Mouse (Mus musculus) kidney, adult 2 months (tissue): ENCODE data around the gene Ubxn6. TPM values are rescaled to one million over a fixed set of nuclear protein-coding genes. Genes with fewer than 3 reads are reported as not detected.
A peak's percentile ranks its signal among the peaks of the same experiment; 100 is the strongest.

Experiments used
- DNase-seq: peaks from one replicate; pipeline ENCODE4 v3.0.0; 2021
- H3K27ac ChIP-seq: fragments of 200-500 bp; 2 replicates; pipeline ENCODE4 v1.5.1; 2012; ENCODE audit warnings: low read depth, low read length, control low read depth, inconsistent platforms; ENCODE audit not compliant: insufficient read depth
- H3K27me3 ChIP-seq: fragments of 200-500 bp; replicated peaks from 2 replicates; pipeline ENCODE4 v1.6.1; 2012; ENCODE audit warnings: mild to moderate bottlenecking, moderate library complexity, low read length, inconsistent platforms; ENCODE audit not compliant: control insufficient read depth, insufficient read depth
- H3K36me3 ChIP-seq: fragments of 200-500 bp; 2 replicates; pipeline ENCODE4 v1.6.1; 2012; ENCODE audit warnings: mild to moderate bottlenecking, moderate library complexity, low read length, inconsistent platforms; ENCODE audit not compliant: control insufficient read depth, insufficient read depth
- H3K4me1 ChIP-seq: fragments of 200-500 bp; 2 replicates; pipeline ENCODE4 v1.6.1; 2011; ENCODE audit warnings: low read length; ENCODE audit not compliant: control insufficient read depth, insufficient read depth
- H3K4me3 ChIP-seq: fragments of 200-500 bp; 2 replicates; pipeline ENCODE4 v1.5.1; 2011; ENCODE audit warnings: mild to moderate bottlenecking, low read depth, low read length, control low read depth; ENCODE audit not compliant: insufficient read depth
- CTCF ChIP-seq: fragments of 200-500 bp; conservative IDR thresholded peaks from 2 replicates; pipeline ENCODE4 v1.5.1; 2011; ENCODE audit warnings: low read depth, mild to moderate bottlenecking, control low read depth, low read length, moderate library complexity, mixed read lengths; ENCODE audit not compliant: insufficient read depth, insufficient read length
- POLR2A ChIP-seq: fragments of 200-500 bp; IDR thresholded peaks from one replicate; pipeline ENCODE4 v1.6.1; 2011; ENCODE audit warnings: low read depth, low read length, control low read depth
- WGBS: fragments of 180-500 bp; shearing (Covaris S2); methylation state at CpG from one replicate; pipeline ENCODE4 v1.1.7; 2018; 5-methylcytosine and 5-hydroxymethylcytosine counted together
- polyA plus RNA-seq: library from polyadenylated mRNA; depleted of rRNA; stranded (reverse); fragments of >200 nt; gene quantifications from 2 replicates; pipeline ENCODE4 v1.2.3, GENCODE M21; 2012

The Ubxn6 gene
- polyA plus RNA-seq, 1 experiment: 75.6 TPM

DNA sequence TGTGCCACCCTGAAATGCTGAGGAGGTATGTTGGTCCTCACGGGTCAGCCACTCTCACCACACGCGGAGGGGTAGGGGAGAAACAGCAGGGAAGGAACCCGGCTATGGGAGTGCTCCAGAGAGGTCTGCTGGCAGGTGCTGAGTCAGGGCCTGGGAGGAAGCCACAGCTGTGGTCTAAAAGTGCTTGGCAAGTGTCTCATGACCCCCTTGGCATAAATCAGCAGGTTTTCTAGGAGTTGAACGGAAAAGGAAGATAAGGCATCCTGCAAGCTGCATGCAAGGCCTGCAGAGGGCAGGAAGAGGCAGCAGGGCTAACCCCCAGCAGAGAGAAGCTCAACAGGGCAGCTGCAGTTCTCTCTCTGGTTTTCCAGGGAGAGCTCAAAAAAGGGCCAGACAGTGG lies 43.9 kb downstream of the Ubxn6 start:
- Histone ChIP-seq H3K4me1 (peaks cover 54% of the 10 kb centered on the region), H3K27ac (peak overlapping the region; percentile 3; the same call in 1 of the 2 replicates), H3K4me3 (no peak overlapping the region), H3K36me3 (no peaks in the 10 kb centered on the region), H3K27me3 (no peaks in the 10 kb centered on the region)
- 15% methylated on average over 5 of the region's 5 CpGs for WGBS
- TF ChIP-seq CTCF: peak; percentile 29
- no peak for TF ChIP-seq POLR2A
- peak; percentile 81 for DNase-seq

DNA sequence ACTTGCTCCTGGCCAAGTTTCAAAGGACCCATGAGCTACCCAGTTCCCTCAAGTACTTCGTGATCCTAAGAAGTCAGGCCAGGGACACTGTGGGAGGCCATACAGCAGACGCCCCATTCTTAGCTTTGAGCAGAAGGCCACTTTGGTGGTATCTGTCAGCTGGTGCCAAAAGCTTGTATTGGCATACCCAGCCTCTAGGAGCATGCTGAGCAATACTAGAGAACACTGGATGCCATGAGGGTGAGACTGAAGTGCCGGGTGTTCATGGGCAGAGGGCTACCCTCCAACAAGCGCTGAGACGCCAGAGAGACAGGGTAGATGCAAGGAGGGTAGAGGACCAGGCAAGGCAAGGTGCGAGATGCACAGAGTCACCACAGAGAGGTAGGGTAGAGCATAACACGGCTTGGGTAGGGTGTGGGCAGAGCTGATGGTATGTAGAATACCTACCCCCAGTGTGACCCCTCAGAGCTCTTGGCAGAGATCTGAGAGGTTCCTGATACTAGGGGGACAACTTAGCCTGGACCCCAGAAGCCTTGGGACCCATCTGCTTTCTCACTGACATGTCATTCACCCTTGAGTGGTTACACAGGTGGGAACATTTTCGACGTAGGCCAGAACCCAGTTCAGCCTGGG lies 44.5 kb downstream of the Ubxn6 start:
- Histone ChIP-seq H3K4me3 (no peak overlapping the region), H3K36me3 (no peaks in the 10 kb centered on the region), H3K4me1 (peaks cover 55% of the 10 kb centered on the region), H3K27ac (peak overlapping the region; percentile 3; the same call in 1 of the 2 replicates), H3K27me3 (no peaks in the 10 kb centered on the region)
- no peak for DNase-seq
- WGBS: 61% methylated on average over 9 of the region's 9 CpGs
- no peak for TF ChIP-seq CTCF
- TF ChIP-seq POLR2A: no peak

DNA sequence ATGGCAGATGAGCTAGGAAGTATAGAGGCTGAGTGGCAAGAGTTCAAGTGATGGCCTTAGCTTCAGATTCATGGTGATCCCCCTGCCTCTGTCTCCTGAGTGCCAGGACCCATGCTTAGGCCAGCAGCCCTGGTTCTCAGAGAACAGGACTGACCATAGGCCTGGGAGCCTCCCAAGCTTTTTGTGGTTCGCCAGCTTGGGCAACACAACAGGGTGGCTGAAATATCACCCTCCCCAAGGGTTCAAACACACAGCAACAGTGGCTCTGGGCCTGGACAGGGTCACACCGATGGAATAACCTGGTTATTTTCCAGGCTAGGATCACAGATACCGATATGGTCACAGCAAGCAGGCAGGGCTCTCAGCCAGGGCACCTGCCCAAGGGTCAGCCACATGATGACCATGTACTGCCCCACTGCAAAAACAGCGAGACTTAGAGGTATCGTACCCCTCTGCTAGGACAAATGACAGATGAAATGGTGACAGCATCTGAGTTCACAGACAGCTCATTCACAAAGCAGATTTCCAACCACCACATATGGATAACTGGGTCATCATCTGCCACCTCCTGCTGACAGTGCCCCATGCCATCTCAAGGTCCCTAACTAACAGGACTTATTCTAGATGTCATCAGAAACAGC lies 46.9 kb downstream of the Ubxn6 start:
- H3K27me3 ChIP-seq: no peaks in the 10 kb centered on the region
- peak; percentile 41 for DNase-seq
- H3K27ac ChIP-seq: no peak overlapping the region
- no peak for TF ChIP-seq CTCF
- TF ChIP-seq POLR2A: no peak
- no peak overlapping the region for H3K4me3 ChIP-seq
- H3K4me1 ChIP-seq: peaks cover 48% of the 10 kb centered on the region
- H3K36me3 ChIP-seq: no peaks in the 10 kb centered on the region
- 49% methylated on average over 5 of the region's 5 CpGs for WGBS

DNA sequence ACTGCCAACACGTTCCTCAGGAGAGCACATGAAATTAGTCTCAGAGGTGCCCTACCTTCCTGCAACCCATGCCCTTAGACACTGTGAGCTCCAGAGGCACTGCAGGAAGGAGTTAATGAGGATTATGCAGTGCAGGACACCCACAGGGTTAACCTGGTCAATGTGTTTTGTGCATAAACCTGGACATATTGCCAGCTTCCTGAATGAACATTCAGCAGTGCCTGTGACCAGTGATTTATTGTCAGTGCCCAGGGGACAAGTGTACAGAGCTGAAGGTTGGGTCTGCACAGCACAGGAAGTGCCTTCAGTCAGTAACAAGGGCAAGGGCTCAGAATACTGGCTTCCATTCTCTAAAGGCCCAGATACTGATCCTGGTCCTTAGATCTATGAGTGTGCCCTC lies 47.9 kb downstream of the Ubxn6 start:
- 19% methylated on average over 1 of the region's 1 CpGs for WGBS
- no peaks in the 10 kb centered on the region for H3K27me3 ChIP-seq
- peaks cover 44% of the 10 kb centered on the region for H3K4me1 ChIP-seq
- no peaks in the 10 kb centered on the region for H3K36me3 ChIP-seq
- no peak overlapping the region for H3K4me3 ChIP-seq
- H3K27ac ChIP-seq: no peak overlapping the region
- peak; percentile 53 for DNase-seq
- TF ChIP-seq CTCF (no peak), POLR2A (no peak)

DNA sequence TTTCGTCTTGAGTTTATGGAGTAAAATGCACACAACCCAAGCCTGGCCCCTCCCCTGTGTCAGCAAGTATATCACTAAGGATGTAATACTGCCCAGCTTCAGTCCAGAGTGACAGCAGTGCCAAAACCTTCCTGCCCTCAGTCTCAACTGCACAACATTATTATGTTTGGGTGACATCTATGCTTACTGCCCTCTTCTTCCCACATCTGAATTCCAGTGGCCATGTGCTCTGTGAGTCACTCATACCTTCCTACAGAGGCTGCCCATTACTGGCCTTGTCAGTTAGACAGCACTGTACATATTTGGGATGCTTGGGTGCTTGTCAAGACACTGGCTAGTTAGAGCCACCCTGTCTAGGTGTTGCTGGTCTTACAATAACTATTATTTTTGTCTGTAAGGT lies 48.5 kb downstream of the Ubxn6 start:
- no peak for TF ChIP-seq CTCF
- TF ChIP-seq POLR2A: no peak
- 57% methylated on average over 1 of the region's 1 CpGs for WGBS

DNA sequence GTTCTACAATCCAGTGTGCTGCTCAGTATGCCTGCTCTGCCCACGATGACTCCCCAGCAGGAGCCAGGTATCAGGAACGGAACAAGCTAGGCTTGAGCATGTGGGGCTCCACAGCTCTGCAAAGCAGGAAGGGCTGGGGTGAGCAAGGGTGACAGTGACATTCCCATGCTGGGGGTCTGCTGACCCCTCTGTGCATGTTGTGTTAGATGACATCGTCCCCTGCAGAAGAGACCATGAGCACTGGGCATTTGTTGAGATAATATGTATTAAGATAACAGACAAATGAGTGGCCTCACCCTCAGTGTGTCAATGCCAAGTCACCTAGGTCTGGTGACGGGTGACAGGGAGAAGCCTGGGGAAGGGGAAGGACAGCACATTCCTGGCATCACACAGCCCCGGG lies 49.9 kb downstream of the Ubxn6 start:
- no peak overlapping the region for H3K27ac ChIP-seq
- no peak overlapping the region for H3K4me3 ChIP-seq
- TF ChIP-seq POLR2A (no peak), CTCF (no peak)
- H3K4me1 ChIP-seq: peaks cover 36% of the 10 kb centered on the region
- H3K36me3 ChIP-seq: no peaks in the 10 kb centered on the region
- WGBS: 64% methylated on average over 5 of the region's 5 CpGs
- no peaks in the 10 kb centered on the region for H3K27me3 ChIP-seq
- DNase-seq: no peak

More for the DNA sequence above, 48.5 kb downstream of the Ubxn6 start:
- Histone ChIP-seq H3K4me3 (no peak overlapping the region), H3K36me3 (no peaks in the 10 kb centered on the region), H3K27ac (no peak overlapping the region), H3K27me3 (no peaks in the 10 kb centered on the region), H3K4me1 (peaks cover 44% of the 10 kb centered on the region)
- no peak for DNase-seq

DNA sequence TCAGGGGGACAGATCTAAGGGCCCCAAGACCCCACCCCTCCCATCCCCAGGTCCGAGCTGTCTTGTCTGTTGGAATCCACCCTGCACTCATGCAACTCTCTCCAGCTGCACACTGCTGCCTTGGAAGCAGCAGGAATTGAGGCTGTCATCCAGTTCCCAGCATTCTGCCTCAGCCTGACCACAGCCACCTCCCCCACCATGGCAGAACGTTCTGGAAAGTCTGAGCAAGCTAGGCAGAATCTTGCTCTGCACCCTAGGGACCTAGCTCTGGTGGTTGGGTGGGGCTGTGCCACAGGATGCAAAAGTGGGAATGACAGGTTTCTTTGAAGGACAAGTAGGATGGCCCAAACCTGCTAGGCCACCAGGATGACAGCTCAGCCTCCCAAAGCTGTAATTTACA lies 50.4 kb downstream of the Ubxn6 start:
- Histone ChIP-seq H3K27me3 (no peaks in the 10 kb centered on the region), H3K36me3 (no peaks in the 10 kb centered on the region), H3K4me3 (no peak overlapping the region), H3K4me1 (peaks cover 36% of the 10 kb centered on the region), H3K27ac (no peak overlapping the region)
- TF ChIP-seq POLR2A (no peak), CTCF (no peak)
- WGBS: 45% methylated on average over 2 of the region's 2 CpGs
- DNase-seq: no peak
